Mouse (Mus musculus) myocyte (in vitro differentiated cells): ENCODE results near the gene Trmt61a.

Experiments
- E2F4 ChIP-seq: IDR thresholded peaks from one replicate; pipeline ENCODE4 v1.6.1; 2011; ENCODE audit warnings: mild to moderate bottlenecking, control low read depth, moderate library complexity; ENCODE audit not compliant: insufficient read depth
- POLR2A ChIP-seq: IDR thresholded peaks from one replicate; pipeline ENCODE4 v1.6.1; 2011; ENCODE audit warnings: low read depth, mild to moderate bottlenecking, control low read depth, moderate library complexity; ENCODE audit not compliant: insufficient read length
- SRF ChIP-seq: IDR thresholded peaks from one replicate; pipeline ENCODE4 v1.6.1; 2011; ENCODE audit warnings: low read depth; ENCODE audit not compliant: control insufficient read depth, insufficient read length

DNA sequence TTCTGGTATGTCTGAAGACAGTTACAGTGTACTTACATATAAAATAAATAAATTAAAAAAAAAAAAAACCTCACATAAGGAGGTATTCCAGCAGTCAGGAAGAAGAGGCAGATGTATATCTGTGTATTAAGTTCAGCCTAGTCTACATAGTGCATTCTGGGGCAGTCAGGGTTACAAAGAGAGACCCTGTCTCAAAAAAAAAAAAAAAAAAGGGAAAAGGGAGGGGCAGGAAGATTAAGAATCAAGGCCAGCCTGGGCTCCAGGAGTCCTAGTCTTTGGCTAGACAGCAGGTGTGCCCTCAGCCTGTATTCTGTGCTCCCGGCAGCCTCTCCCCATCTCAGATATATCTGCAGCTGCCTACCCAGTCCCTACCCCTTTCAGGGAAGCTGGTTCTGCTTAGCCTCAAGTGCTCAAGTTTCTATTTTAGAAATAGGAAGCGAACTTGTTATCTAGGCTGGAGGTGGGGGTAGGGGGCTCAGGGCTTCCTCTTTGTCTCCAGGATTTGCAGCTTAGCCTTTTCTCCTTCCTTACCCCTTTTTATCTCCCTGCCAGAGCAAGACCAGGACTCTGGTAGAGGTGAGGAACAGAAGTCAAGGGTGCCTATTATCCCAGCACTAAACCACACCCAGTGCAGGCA, 2.9 kb upstream of the Trmt61a start:
- TF ChIP-seq SRF (no peak), POLR2A (no peak), E2F4 (no peak)
